Mouse (Mus musculus) forebrain, embryonic 14.5 days (tissue): Measurements from ENCODE around the gene Col17a1. TPM values are rescaled to one million over a fixed set of nuclear protein-coding genes. Genes with fewer than 3 reads are reported as not detected.

Experiments
- ATAC-seq: fragments of 200-750 bp; cut with Nextera tagmentation; 2 replicates; pipeline ENCODE4 v1.8.0; 2017; ENCODE audit warnings: mild to moderate bottlenecking, moderate library complexity
- DNase-seq: peaks from one replicate; pipeline ENCODE4 v3.0.0-alpha.2; 2015; ENCODE audit warnings: low spot score
- H3K27ac ChIP-seq: fragments of 300-500 bp; sonication (generic); 2 replicates; pipeline ENCODE4 v1.5.1; 2014; ENCODE audit warnings: low read depth, mild to moderate bottlenecking, control low read depth, low read length, moderate library complexity
- H3K27me3 ChIP-seq: fragments of 300-500 bp; sonication (generic); replicated peaks from 2 replicates; pipeline ENCODE4 v1.6.1; 2014; ENCODE audit warnings: low read length, control low read depth, mixed read lengths; ENCODE audit not compliant: control insufficient read depth, insufficient read depth
- H3K36me3 ChIP-seq: fragments of 300-500 bp; sonication (generic); 2 replicates; pipeline ENCODE4 v1.6.1; 2014; ENCODE audit warnings: low read length, control low read depth; ENCODE audit not compliant: control insufficient read depth, insufficient read depth
- H3K4me1 ChIP-seq: fragments of 300-500 bp; sonication (generic); 2 replicates; pipeline ENCODE4 v1.6.1; 2014; ENCODE audit warnings: antibody characterized with exemption, low read length, control low read depth; ENCODE audit not compliant: control insufficient read depth, insufficient read depth
- H3K4me2 ChIP-seq: fragments of 300-500 bp; sonication (generic); 2 replicates; pipeline ENCODE4 v1.6.1; 2014; ENCODE audit warnings: mild to moderate bottlenecking, control low read depth, low read length
- H3K4me3 ChIP-seq: fragments of 300-500 bp; sonication (generic); 2 replicates; pipeline ENCODE4 v1.5.1; 2014; ENCODE audit warnings: low read depth, low read length, control low read depth
- H3K9ac ChIP-seq: fragments of 300-500 bp; sonication (generic); 2 replicates; pipeline ENCODE4 v1.6.1; 2014; ENCODE audit warnings: mild to moderate bottlenecking, low read length, control low read depth, moderate library complexity
- H3K9me3 ChIP-seq: fragments of 300-500 bp; sonication (generic); replicated peaks from 2 replicates; pipeline ENCODE4 v1.6.1; 2016; ENCODE audit warnings: low read length, control low read depth, mixed read lengths; ENCODE audit not compliant: control insufficient read depth
- WGBS: fragments of 180-500 bp; shearing (Covaris S2); extraction: QIAGEN DNeasy Blood & Tissue Kit; methylation state at CpG from one replicate; pipeline ENCODE4 v1.1.7; 2014; 5-methylcytosine and 5-hydroxymethylcytosine counted together
- polyA plus RNA-seq: library from polyadenylated mRNA; unstranded; fragments of >200 nt; fragmentation: Nextera tagmentation; extraction: Ambion mirVana; gene quantifications from 2 replicates; pipeline ENCODE4 v1.2.1, GENCODE M21; 2014

The Col17a1 gene
- polyA plus RNA-seq: 0.12 and 0.15 TPM in 2 replicates

GRCm38 (mm10) chr19:47691994-47692393 is at the start of gene Col17a1:
TSS of gene Col17a1 (minus strand) at chr19:47692094.
- H3K36me3 ChIP-seq: no peaks in the 10 kb centered on the region
- no peak for DNase-seq
- no peak within 1 kb of the TSS for H3K4me3 ChIP-seq
- no peak for ATAC-seq
- no peaks in the 10 kb centered on the region for H3K4me1 ChIP-seq
- no peak within 1 kb of the TSS for H3K27ac ChIP-seq
- no peaks in the 10 kb centered on the region for H3K27me3 ChIP-seq
- no peak within 1 kb of the TSS for H3K9ac ChIP-seq
- H3K9me3 ChIP-seq: no peaks in the 10 kb centered on the region
- 81% methylated on average over 6 of the region's 6 CpGs for WGBS
- no peak within 1 kb of the TSS for H3K4me2 ChIP-seq

- Histone ChIP-seq H3K36me3 (peaks cover 39% of the 10 kb centered on the region), H3K27me3 (no peaks in the 10 kb centered on the region), H3K4me3 (peak overlapping the region; percentile 79), H3K9ac (peak overlapping the region; percentile 79), H3K27ac (peak overlapping the region; percentile 95), H3K4me1 (no peaks in the 10 kb centered on the region), H3K9me3 (no peaks in the 10 kb centered on the region), H3K4me2 (peak overlapping the region; percentile 54)
- DNase-seq (peak; percentile 85), ATAC-seq (peak; percentile 18; the same call in 1 of the 2 replicates)
- 1% methylated on average over 13 of the region's 15 CpGs for WGBS
Observed at GRCm38 (mm10) chr19:47731931-47732330, 40.0 kb upstream of the Col17a1 start.

- H3K36me3 ChIP-seq: peaks cover 34% of the 10 kb centered on the region
- H3K9me3 ChIP-seq: no peaks in the 10 kb centered on the region
- peak within 1 kb of the TSS; percentile 68 for H3K4me2 ChIP-seq
- peak within 1 kb of the TSS; percentile 95 for H3K27ac ChIP-seq
- DNase-seq (peak; percentile 99), ATAC-seq (peak; percentile 96)
- H3K9ac ChIP-seq: peak within 1 kb of the TSS; percentile 79
- under 1% methylated on average over 62 of the region's 72 CpGs for WGBS
- H3K27me3 ChIP-seq: no peaks in the 10 kb centered on the region
- H3K4me3 ChIP-seq: peak within 1 kb of the TSS; percentile 79
- H3K4me1 ChIP-seq: no peaks in the 10 kb centered on the region; the same call in 1 of the 2 replicates
Observed at GRCm38 (mm10) chr19:47731071-47731881, 39.4 kb upstream of the Col17a1 start, which contains the start of gene Sfr1. TSS of gene Sfr1 (plus strand) at chr19:47731682.

- Histone ChIP-seq H3K27me3 (no peaks in the 10 kb centered on the region), H3K27ac (peak overlapping the region; percentile 95), H3K9ac (peak overlapping the region; percentile 69), H3K4me1 (no peaks in the 10 kb centered on the region; the same call in 1 of the 2 replicates), H3K4me2 (peak overlapping the region; percentile 68), H3K9me3 (no peaks in the 10 kb centered on the region), H3K4me3 (peak overlapping the region; percentile 79), H3K36me3 (peaks cover 28% of the 10 kb centered on the region)
- WGBS: under 1% methylated on average over 10 of the region's 12 CpGs
- ATAC-seq (peak; percentile 58), DNase-seq (peak; percentile 90)
Observed at GRCm38 (mm10) chr19:47730691-47731070, 38.8 kb upstream of the Col17a1 start.

GRCm38 (mm10) chr19:47725643-47726140 is 33.8 kb upstream of the Col17a1 start:
- WGBS: 19% methylated on average over 7 of the region's 7 CpGs

GRCm38 (mm10) chr19:47724903-47725302 is 33.0 kb upstream of the Col17a1 start:
- Histone ChIP-seq H3K4me1 (no peaks in the 10 kb centered on the region; the same call in 1 of the 2 replicates), H3K4me3 (no peak overlapping the region), H3K36me3 (no peaks in the 10 kb centered on the region), H3K9ac (no peak overlapping the region), H3K27ac (no peak overlapping the region), H3K4me2 (no peak overlapping the region), H3K27me3 (no peaks in the 10 kb centered on the region), H3K9me3 (no peaks in the 10 kb centered on the region)
- DNase-seq (no peak), ATAC-seq (no peak)
- 77% methylated on average over 4 of the region's 4 CpGs for WGBS

More at GRCm38 (mm10) chr19:47725643-47726140, 33.8 kb upstream of the Col17a1 start:
- no peaks in the 10 kb centered on the region for H3K27me3 ChIP-seq
- ATAC-seq (peak; percentile 37; the same call in 1 of the 2 replicates), DNase-seq (peak; percentile 93)
- no peak overlapping the region for H3K4me3 ChIP-seq
- no peaks in the 10 kb centered on the region for H3K9me3 ChIP-seq
- no peaks in the 10 kb centered on the region for H3K36me3 ChIP-seq
- H3K4me2 ChIP-seq: no peak overlapping the region
- H3K9ac ChIP-seq: no peak overlapping the region
- H3K27ac ChIP-seq: no peak overlapping the region
- no peaks in the 10 kb centered on the region; the same call in 1 of the 2 replicates for H3K4me1 ChIP-seq

GRCm38 (mm10) chr19:47722471-47722870 is 30.6 kb upstream of the Col17a1 start:
- DNase-seq (no peak), ATAC-seq (no peak)
- no peak overlapping the region for H3K27ac ChIP-seq
- WGBS: 77% methylated on average over 6 of the region's 6 CpGs
- no peaks in the 10 kb centered on the region for H3K27me3 ChIP-seq
- H3K4me3 ChIP-seq: no peak overlapping the region
- no peaks in the 10 kb centered on the region for H3K9me3 ChIP-seq
- H3K4me1 ChIP-seq: no peaks in the 10 kb centered on the region; the same call in 1 of the 2 replicates
- no peak overlapping the region for H3K4me2 ChIP-seq
- H3K9ac ChIP-seq: no peak overlapping the region
- no peaks in the 10 kb centered on the region for H3K36me3 ChIP-seq

- Histone ChIP-seq H3K36me3 (no peaks in the 10 kb centered on the region), H3K9me3 (no peaks in the 10 kb centered on the region), H3K4me3 (no peak overlapping the region), H3K4me1 (no peaks in the 10 kb centered on the region), H3K4me2 (no peak overlapping the region), H3K27ac (no peak overlapping the region), H3K27me3 (no peaks in the 10 kb centered on the region), H3K9ac (no peak overlapping the region)
- ATAC-seq (no peak), DNase-seq (no peak)
- WGBS: 90% methylated on average over 3 of the region's 3 CpGs
Observed at GRCm38 (mm10) chr19:47719147-47719546, 27.3 kb upstream of the Col17a1 start.

- WGBS: 66% methylated on average over 2 of the region's 2 CpGs
- no peak for ATAC-seq
Observed at GRCm38 (mm10) chr19:47716144-47716543, 24.2 kb upstream of the Col17a1 start.

More at GRCm38 (mm10) chr19:47716144-47716543, 24.2 kb upstream of the Col17a1 start:
- DNase-seq: no peak
- Histone ChIP-seq H3K9ac (no peak overlapping the region), H3K4me1 (no peaks in the 10 kb centered on the region), H3K4me2 (no peak overlapping the region), H3K4me3 (no peak overlapping the region), H3K36me3 (no peaks in the 10 kb centered on the region), H3K27ac (no peak overlapping the region), H3K27me3 (no peaks in the 10 kb centered on the region), H3K9me3 (no peaks in the 10 kb centered on the region)
